Mouse (Mus musculus): ENCODE measurements around the gene Gpx8.
"Not testable (repeated sequence)": the region's sequence is repeated elsewhere in the genome, so short reads cannot be mapped to it uniquely, and the experiment has no call there.

Gene Gpx8

GRCm38 (mm10) chr13:113031351-113031750 lies 14.9 kb downstream of the Gpx8 start:
- no peak for ATAC-seq (ENCODE audit: insufficient number of reproducible peaks, low FRiP score, low TSS enrichment)

- no peak for ATAC-seq (ENCODE audit: insufficient number of reproducible peaks, low FRiP score, low TSS enrichment)
Measured at GRCm38 (mm10) chr13:113023274-113024143, 22.7 kb downstream of the Gpx8 start.

GRCm38 (mm10) chr13:113022467-113022866 lies 23.7 kb downstream of the Gpx8 start:
- no peak for ATAC-seq (ENCODE audit: insufficient number of reproducible peaks, low FRiP score, low TSS enrichment)

- ATAC-seq (ENCODE audit: insufficient number of reproducible peaks, low FRiP score, low TSS enrichment), result no peak
Measured at GRCm38 (mm10) chr13:113021521-113021920, 24.7 kb downstream of the Gpx8 start.

- not testable (repeated sequence) for ATAC-seq (ENCODE audit: insufficient number of reproducible peaks, low FRiP score, low TSS enrichment)
Measured at GRCm38 (mm10) chr13:113013174-113013953, 32.8 kb downstream of the Gpx8 start.

- no peak for ATAC-seq (ENCODE audit: insufficient number of reproducible peaks, low FRiP score, low TSS enrichment)
Measured at GRCm38 (mm10) chr13:113012683-113013082, 33.5 kb downstream of the Gpx8 start.

GRCm38 (mm10) chr13:113000576-113001318 lies 45.5 kb downstream of the Gpx8 start:
- ATAC-seq (ENCODE audit: insufficient number of reproducible peaks, low FRiP score, low TSS enrichment), result no peak

- no peak for ATAC-seq (ENCODE audit: insufficient number of reproducible peaks, low FRiP score, low TSS enrichment)
Measured at GRCm38 (mm10) chr13:113000090-113000489, 46.1 kb downstream of the Gpx8 start.

GRCm38 (mm10) chr13:112998427-112999201 lies 47.6 kb downstream of the Gpx8 start:
- ATAC-seq (ENCODE audit: insufficient number of reproducible peaks, low FRiP score, low TSS enrichment), result peak; percentile 43; the same call in 1 of the 2 replicates

- no peak for ATAC-seq (ENCODE audit: insufficient number of reproducible peaks, low FRiP score, low TSS enrichment)
Measured at GRCm38 (mm10) chr13:112997369-112997768, 48.8 kb downstream of the Gpx8 start.

GRCm38 (mm10) chr13:112996407-112996806 lies 49.8 kb downstream of the Gpx8 start:
- ATAC-seq (ENCODE audit: insufficient number of reproducible peaks, low FRiP score, low TSS enrichment), result no peak

GRCm38 (mm10) chr13:112994191-112994590 lies 52.0 kb downstream of the Gpx8 start:
- ATAC-seq (ENCODE audit: insufficient number of reproducible peaks, low FRiP score, low TSS enrichment), result peak; percentile 79

GRCm38 (mm10) chr13:112993531-112994152 lies 52.6 kb downstream of the Gpx8 start, which contains the start of gene Mcidas:
Gene Mcidas (plus strand): TSS chr13:112993845.
- ATAC-seq (ENCODE audit: insufficient number of reproducible peaks, low FRiP score, low TSS enrichment), result peak; percentile 21

Measured in cerebellum, adult (tissue).